Mouse (Mus musculus) liver, embryonic 11.5 days (tissue): ENCODE measurements around the gene Acvr1. TPM values are rescaled to one million over a fixed set of nuclear protein-coding genes. Genes with fewer than 3 reads are reported as not detected.

Source experiments
- ATAC-seq: fragments of 200-750 bp; cut with Nextera tagmentation; replicated peaks from 2 replicates; pipeline ENCODE4 v1.8.0; 2017; ENCODE audit warnings: moderate number of reproducible peaks, mild to moderate bottlenecking, moderate TSS enrichment, moderate library complexity; ENCODE audit not compliant: low FRiP score
- DNase-seq: peaks from one replicate; pipeline ENCODE4 v3.0.0-alpha.2; 2017; ENCODE audit warnings: low spot score
- H3K27ac ChIP-seq: fragments of 300-500 bp; sonication (generic); 2 replicates; pipeline ENCODE4 v1.5.1; 2014; ENCODE audit warnings: mild to moderate bottlenecking, low read depth, low read length, control low read depth
- H3K27me3 ChIP-seq: fragments of 300-500 bp; sonication (generic); replicated peaks from 2 replicates; pipeline ENCODE4 v1.6.1; 2014; ENCODE audit warnings: low read length, mixed read lengths; ENCODE audit not compliant: control insufficient read depth, insufficient read depth
- H3K36me3 ChIP-seq: fragments of 300-500 bp; sonication (generic); 2 replicates; pipeline ENCODE4 v1.6.1; 2014; ENCODE audit warnings: mild to moderate bottlenecking, low read length, moderate library complexity, mixed read lengths; ENCODE audit not compliant: control insufficient read depth, insufficient read depth
- H3K4me1 ChIP-seq: fragments of 300-500 bp; sonication (generic); replicated peaks from 2 replicates; pipeline ENCODE4 v1.6.1; 2014; ENCODE audit warnings: low read length, mixed read lengths; ENCODE audit not compliant: control insufficient read depth, insufficient read depth
- H3K4me2 ChIP-seq: fragments of 300-500 bp; sonication (generic); 2 replicates; pipeline ENCODE4 v1.6.1; 2014; ENCODE audit warnings: mild to moderate bottlenecking, control low read depth, moderate library complexity
- H3K4me3 ChIP-seq: fragments of 300-500 bp; sonication (generic); 2 replicates; pipeline ENCODE4 v1.5.1; 2014; ENCODE audit warnings: low read depth, low read length, control low read depth
- H3K9ac ChIP-seq: fragments of 300-500 bp; sonication (generic); 2 replicates; pipeline ENCODE4 v1.6.1; 2014; ENCODE audit warnings: low read depth, low read length, control low read depth
- H3K9me3 ChIP-seq: fragments of 300-500 bp; sonication (generic); 2 replicates; pipeline ENCODE4 v1.6.1; 2016; ENCODE audit warnings: low read length, inconsistent platforms, mixed read lengths; ENCODE audit not compliant: control insufficient read depth
- WGBS: fragments of 180-500 bp; shearing (Covaris S2); extraction: QIAGEN DNeasy Blood & Tissue Kit; methylation state at CpG from one replicate; pipeline ENCODE4 v1.1.7; 2014; 5-methylcytosine and 5-hydroxymethylcytosine counted together
- polyA plus RNA-seq: library from polyadenylated mRNA; unstranded; fragments of >200 nt; fragmentation: Nextera tagmentation; extraction: Ambion mirVana; gene quantifications from 2 replicates; pipeline ENCODE4 v1.2.1, GENCODE M21; 2014

Gene Acvr1
- polyA plus RNA-seq, result 6.2 and 6.3 TPM in 2 replicates

DNA sequence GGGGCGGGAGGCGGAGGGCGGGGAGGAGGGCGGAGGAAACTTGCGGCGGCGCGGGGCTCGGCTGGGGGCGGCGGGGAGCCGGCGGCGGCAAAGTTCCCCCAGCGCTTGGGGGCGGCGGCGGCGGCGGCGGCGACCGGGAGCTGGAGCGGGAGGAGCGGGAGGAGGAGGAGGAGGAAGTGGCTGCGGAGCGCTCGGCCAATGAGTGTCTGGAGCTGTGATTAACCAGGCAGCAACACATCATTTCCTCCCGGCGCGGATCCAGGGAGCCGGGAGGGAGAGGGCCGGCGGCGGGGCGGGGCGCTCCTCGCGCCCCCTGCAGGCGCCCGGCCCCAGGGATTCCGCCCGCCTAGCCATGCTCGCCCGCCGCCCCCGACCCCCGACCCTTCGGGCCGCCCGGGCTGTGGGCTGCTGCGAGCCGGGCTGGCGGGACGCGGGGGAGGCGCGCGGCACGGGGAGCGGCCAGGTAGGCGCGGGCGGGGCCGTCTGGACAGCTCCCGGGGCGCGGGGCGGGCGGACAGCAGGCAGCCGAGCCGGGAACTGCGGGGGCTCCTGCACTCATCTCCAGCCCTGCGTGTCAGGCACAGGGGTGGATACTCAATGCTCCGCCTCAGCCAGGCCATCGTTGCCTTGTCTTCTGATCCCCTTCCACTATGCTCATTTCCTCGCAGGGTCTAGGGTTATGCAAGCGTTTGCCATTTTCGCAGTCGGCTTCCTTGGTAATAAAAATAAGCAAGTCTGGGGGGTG lies at the start of gene Acvr1, which contains the start of gene Upp2:
Gene Acvr1, minus strand, starts transcription at position 92 of the 745 bp plus-strand sequence.
Gene Upp2, plus strand, starts transcription at position 233 of the 745 bp plus-strand sequence.
- 0 out of 2 replicates have a peak, but pooled peaks cover 2% of the 10 kb centered on the region for H3K27me3 ChIP-seq
- H3K4me2 ChIP-seq, result peak within 1 kb of the TSS; percentile 80
- peak within 1 kb of the TSS; percentile 73 for H3K9ac ChIP-seq
- DNase-seq, result peak; percentile 81
- WGBS, result under 1% methylated on average over 52 of the region's 80 CpGs
- H3K36me3 ChIP-seq, result no peaks in the 10 kb centered on the region
- H3K4me3 ChIP-seq, result peak within 1 kb of the TSS; percentile 78
- peaks cover 21% of the 10 kb centered on the region for H3K4me1 ChIP-seq
- peak within 1 kb of the TSS; percentile 89 for H3K27ac ChIP-seq
- ATAC-seq, result peak; percentile 79
- H3K9me3 ChIP-seq, result no peaks in the 10 kb centered on the region

- Histone ChIP-seq H3K4me1 (no peaks in the 10 kb centered on the region), H3K36me3 (no peaks in the 10 kb centered on the region), H3K4me3 (no peak overlapping the region), H3K9ac (no peak overlapping the region), H3K27ac (no peak overlapping the region), H3K9me3 (no peaks in the 10 kb centered on the region), H3K27me3 (no peaks in the 10 kb centered on the region), H3K4me2 (no peak overlapping the region)
- WGBS, result 87% methylated on average over 5 of the region's 5 CpGs
- DNase-seq (no peak), ATAC-seq (no peak)
Measured at GRCm38 (mm10) chr2:58615766-58616165, 48.8 kb upstream of the Acvr1 start.

GRCm38 (mm10) chr2:58614851-58615250 lies 47.9 kb upstream of the Acvr1 start:
- H3K9ac ChIP-seq, result no peak overlapping the region
- H3K36me3 ChIP-seq, result no peaks in the 10 kb centered on the region
- H3K27me3 ChIP-seq, result no peaks in the 10 kb centered on the region
- no peak overlapping the region for H3K4me3 ChIP-seq
- H3K27ac ChIP-seq, result no peak overlapping the region
- WGBS, result 89% methylated on average over 8 of the region's 8 CpGs
- no peaks in the 10 kb centered on the region for H3K9me3 ChIP-seq
- ATAC-seq (no peak), DNase-seq (no peak)
- H3K4me1 ChIP-seq, result no peaks in the 10 kb centered on the region
- no peak overlapping the region for H3K4me2 ChIP-seq

DNA sequence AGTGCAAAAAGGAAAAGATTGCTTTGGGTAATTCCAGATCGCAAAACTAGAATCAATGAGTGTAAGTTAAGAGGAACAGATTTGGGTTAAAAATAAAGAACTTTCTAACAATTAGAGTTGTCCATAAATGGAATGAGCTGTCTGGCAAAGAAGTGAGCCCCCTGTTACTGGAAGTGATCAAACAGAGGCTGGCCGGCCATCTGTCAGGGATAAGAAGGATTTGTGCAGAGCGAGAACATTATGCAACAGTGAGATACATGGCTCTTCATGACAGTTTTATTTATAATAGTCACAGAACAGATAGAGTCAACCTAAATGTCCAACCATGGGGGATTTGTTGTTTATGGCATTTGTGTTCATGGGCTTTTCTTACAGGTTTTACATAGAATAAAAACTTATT lies 46.8 kb upstream of the Acvr1 start:
- Histone ChIP-seq H3K4me1 (no peaks in the 10 kb centered on the region), H3K36me3 (no peaks in the 10 kb centered on the region), H3K9me3 (no peaks in the 10 kb centered on the region), H3K9ac (no peak overlapping the region), H3K27me3 (no peaks in the 10 kb centered on the region), H3K4me2 (no peak overlapping the region), H3K27ac (no peak overlapping the region), H3K4me3 (no peak overlapping the region)
- 79% methylated on average over 3 of the region's 3 CpGs for WGBS
- DNase-seq (no peak), ATAC-seq (no peak)

GRCm38 (mm10) chr2:58604791-58605190 lies 37.8 kb upstream of the Acvr1 start:
- no peak overlapping the region for H3K4me2 ChIP-seq
- DNase-seq (no peak), ATAC-seq (no peak)
- no peaks in the 10 kb centered on the region for H3K27me3 ChIP-seq
- no peaks in the 10 kb centered on the region for H3K4me1 ChIP-seq
- H3K36me3 ChIP-seq, result no peaks in the 10 kb centered on the region
- no peak overlapping the region for H3K9ac ChIP-seq
- WGBS, result 89% methylated on average over 3 of the region's 3 CpGs
- no peak overlapping the region for H3K27ac ChIP-seq
- no peak overlapping the region for H3K4me3 ChIP-seq
- H3K9me3 ChIP-seq, result no peaks in the 10 kb centered on the region

DNA sequence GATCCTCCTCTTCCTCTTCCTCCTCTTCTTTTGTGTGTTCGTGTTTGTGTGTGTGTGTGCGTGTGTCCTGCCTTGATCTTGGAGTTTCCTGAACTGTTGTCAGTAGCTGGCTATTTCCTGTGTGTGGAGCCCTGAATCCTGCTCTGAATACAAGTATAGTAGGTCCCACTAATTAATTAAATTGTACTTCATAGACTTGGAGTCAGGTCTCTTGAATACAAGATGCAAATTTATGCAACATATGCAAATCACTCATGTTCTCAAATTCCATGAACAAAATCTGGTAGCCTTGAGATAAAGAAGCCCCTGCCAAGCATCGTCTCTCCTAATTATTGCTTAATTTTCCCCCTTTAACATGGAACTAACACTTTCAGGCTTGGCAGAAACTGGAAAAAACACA lies 36.4 kb upstream of the Acvr1 start:
- no peak for DNase-seq
- 80% methylated on average over 3 of the region's 3 CpGs for WGBS
- no peak overlapping the region for H3K4me2 ChIP-seq

GRCm38 (mm10) chr2:58601382-58601781 lies 34.4 kb upstream of the Acvr1 start:
- ATAC-seq (no peak), DNase-seq (no peak)
- no peak overlapping the region for H3K4me3 ChIP-seq
- no peaks in the 10 kb centered on the region for H3K4me1 ChIP-seq
- H3K9me3 ChIP-seq, result no peaks in the 10 kb centered on the region
- H3K27me3 ChIP-seq, result no peaks in the 10 kb centered on the region
- no peaks in the 10 kb centered on the region for H3K36me3 ChIP-seq
- no peak overlapping the region for H3K27ac ChIP-seq
- H3K4me2 ChIP-seq, result no peak overlapping the region
- no peak overlapping the region for H3K9ac ChIP-seq
- WGBS, result 85% methylated on average over 4 of the region's 4 CpGs

More for the DNA sequence above, 36.4 kb upstream of the Acvr1 start:
- no peak overlapping the region for H3K9ac ChIP-seq
- no peak for ATAC-seq
- no peaks in the 10 kb centered on the region for H3K9me3 ChIP-seq
- H3K4me1 ChIP-seq, result no peaks in the 10 kb centered on the region
- no peaks in the 10 kb centered on the region for H3K36me3 ChIP-seq
- H3K27me3 ChIP-seq, result no peaks in the 10 kb centered on the region
- no peak overlapping the region for H3K27ac ChIP-seq
- no peak overlapping the region for H3K4me3 ChIP-seq

GRCm38 (mm10) chr2:58599639-58600038 lies 32.7 kb upstream of the Acvr1 start:
- H3K27me3 ChIP-seq, result no peaks in the 10 kb centered on the region
- H3K4me3 ChIP-seq, result no peak overlapping the region
- H3K9me3 ChIP-seq, result no peaks in the 10 kb centered on the region
- no peaks in the 10 kb centered on the region for H3K36me3 ChIP-seq
- DNase-seq (no peak), ATAC-seq (no peak)
- no peaks in the 10 kb centered on the region for H3K4me1 ChIP-seq
- no peak overlapping the region for H3K27ac ChIP-seq
- no peak overlapping the region for H3K9ac ChIP-seq
- 76% methylated on average over 6 of the region's 6 CpGs for WGBS
- H3K4me2 ChIP-seq, result no peak overlapping the region

GRCm38 (mm10) chr2:58597556-58597955 lies 30.6 kb upstream of the Acvr1 start:
- H3K4me1 ChIP-seq, result no peaks in the 10 kb centered on the region
- 92% methylated on average over 3 of the region's 3 CpGs for WGBS
- H3K36me3 ChIP-seq, result no peaks in the 10 kb centered on the region
- no peak overlapping the region for H3K4me2 ChIP-seq
- H3K27me3 ChIP-seq, result no peaks in the 10 kb centered on the region
- no peak for ATAC-seq
- no peaks in the 10 kb centered on the region for H3K9me3 ChIP-seq
- no peak overlapping the region for H3K4me3 ChIP-seq
- H3K9ac ChIP-seq, result no peak overlapping the region
- no peak overlapping the region for H3K27ac ChIP-seq
- DNase-seq, result no peak
